Mouse (Mus musculus) small intestine, adult 2 months (tissue): ENCODE data around the gene Sfmbt1. TPM values are rescaled to one million over a fixed set of nuclear protein-coding genes. Genes with fewer than 3 reads are reported as not detected.

Experiments used
- H3K27ac ChIP-seq: fragments of 200-500 bp; 2 replicates; pipeline ENCODE4 v1.5.1; 2012; ENCODE audit warnings: low read depth, low read length, control low read depth, inconsistent platforms; ENCODE audit not compliant: insufficient read depth
- H3K27me3 ChIP-seq: fragments of 200-500 bp; 2 replicates; pipeline ENCODE4 v1.6.1; 2012; ENCODE audit warnings: mild to moderate bottlenecking, moderate library complexity, low read length, inconsistent platforms; ENCODE audit not compliant: control insufficient read depth, insufficient read depth
- H3K36me3 ChIP-seq: fragments of 200-500 bp; 2 replicates; pipeline ENCODE4 v1.6.1; 2012; ENCODE audit warnings: mild to moderate bottlenecking, low read length, control low read depth, inconsistent platforms; ENCODE audit not compliant: control insufficient read depth, insufficient read depth
- H3K4me1 ChIP-seq: fragments of 200-500 bp; 2 replicates; pipeline ENCODE4 v1.6.1; 2012; ENCODE audit warnings: low read length, inconsistent platforms, mixed read lengths; ENCODE audit not compliant: control insufficient read depth, insufficient read depth, insufficient read length
- H3K4me3 ChIP-seq: fragments of 200-500 bp; 2 replicates; pipeline ENCODE4 v1.5.1; 2012; ENCODE audit warnings: low read depth, mild to moderate bottlenecking, control low read depth, inconsistent platforms, low read length, moderate library complexity
- CTCF ChIP-seq: fragments of 200-500 bp; IDR thresholded peaks from 2 replicates; pipeline ENCODE4 v1.5.1; 2012; ENCODE audit warnings: low read depth, mild to moderate bottlenecking, control low read depth, inconsistent platforms, low read length, moderate library complexity, mixed read lengths; ENCODE audit not compliant: insufficient replicate concordance, insufficient read length; ENCODE audit errors: extremely low read depth
- POLR2A ChIP-seq: fragments of 200-500 bp; IDR thresholded peaks from 2 replicates; pipeline ENCODE4 v1.6.1; 2012; ENCODE audit warnings: low read depth, mild to moderate bottlenecking, control low read depth, inconsistent platforms, low read length, moderate library complexity
- WGBS: fragments of 180-500 bp; shearing (Covaris S2); methylation state at CpG from one replicate; pipeline ENCODE4 v1.1.7; 2018; 5-methylcytosine and 5-hydroxymethylcytosine counted together
- polyA plus RNA-seq: library from polyadenylated mRNA; depleted of rRNA; stranded (reverse); fragments of >200 nt; gene quantifications from 2 replicates; pipeline ENCODE4 v1.2.3, GENCODE M21; 2012; rRNA removed

The Sfmbt1 gene
- polyA plus RNA-seq, 1 experiment = 0.62 TPM

GRCm38 (mm10) chr14:30870206-30871147, 155.8 kb downstream of the Sfmbt1 start:
- peak overlapping the region; percentile 75 for H3K27ac ChIP-seq
- no peaks in the 10 kb centered on the region for H3K27me3 ChIP-seq
- H3K4me1 ChIP-seq = no peaks in the 10 kb centered on the region; the same call in none of the 2 replicates
- WGBS = 83% methylated on average over 25 of the region's 25 CpGs
- peaks cover 9% of the 10 kb centered on the region for H3K36me3 ChIP-seq
- no peak for TF ChIP-seq POLR2A
- TF ChIP-seq CTCF = no peak
- no peak overlapping the region for H3K4me3 ChIP-seq

Other genes with a start within 250 kb of the Sfmbt1 start
- gene Dcp1a, start 235.3 kb upstream of the Sfmbt1 start, polyA plus RNA-seq = 15.9 and 28.6 TPM in 2 replicates
- 1.8 and 2.3 TPM in 2 replicates for gene Cacna1d, start 223.4 kb upstream of the Sfmbt1 start, polyA plus RNA-seq
- 160 and 364 TPM in 2 replicates for gene Tkt, start 166.5 kb upstream of the Sfmbt1 start, polyA plus RNA-seq
- gene Prkcd, start 88.6 kb upstream of the Sfmbt1 start, polyA plus RNA-seq = 149 and 287 TPM in 2 replicates
- 3.9 and 5.6 TPM in 2 replicates for gene Rft1, start 60.5 kb upstream of the Sfmbt1 start, polyA plus RNA-seq
- gene Tmem110, start 110.7 kb downstream of the Sfmbt1 start, polyA plus RNA-seq = 7.1 and 11.2 TPM in 2 replicates
- 12.9 and 22.9 TPM in 2 replicates for gene Mustn1, start 164.4 kb downstream of the Sfmbt1 start, polyA plus RNA-seq
- gene Itih4, start 171.6 kb downstream of the Sfmbt1 start, polyA plus RNA-seq = 3.8 TPM in 1 of 2 replicates, not detected in the other
- 0.11 and 0.49 TPM in 2 replicates for gene Itih3, start 208.9 kb downstream of the Sfmbt1 start, polyA plus RNA-seq
- not detected in 2 replicates for gene Itih1, start 228.4 kb downstream of the Sfmbt1 start, polyA plus RNA-seq
- gene Nek4, start 236.5 kb downstream of the Sfmbt1 start, polyA plus RNA-seq = 0.63 and 1.3 TPM in 2 replicates